Mouse (Mus musculus): ENCODE results near the gene Clec18a. TPM values are rescaled to one million over a fixed set of nuclear protein-coding genes. Genes with fewer than 3 reads are reported as not detected.
A peak's percentile ranks its signal among the peaks of the same experiment; 100 is the strongest.
"Not testable (repeated sequence)": the region's sequence is repeated elsewhere in the genome, so short reads cannot be mapped to it uniquely, and the experiment has no call there.

Gene Clec18a
- polyA plus RNA-seq (2014; fragmentation: Nextera tagmentation; extraction: Ambion mirVana): 0.09 and 0.34 TPM in 2 replicates

- H3K36me3 ChIP-seq (ENCODE audit: control insufficient read depth, insufficient read depth, low read length); H3K4me3 ChIP-seq (replicated peaks; ENCODE audit: low read depth, low read length); H3K27me3 ChIP-seq (ENCODE audit: control insufficient read depth, insufficient read depth, low read length); DNase-seq; ATAC-seq (ENCODE audit: low FRiP score, low TSS enrichment); H3K4me1 ChIP-seq (ENCODE audit: control insufficient read depth, insufficient read depth, low read length); H3K27ac ChIP-seq (replicated peaks; ENCODE audit: low read depth, low read length); H3K4me2 ChIP-seq (ENCODE audit: low read length); H3K9ac ChIP-seq (replicated peaks; ENCODE audit: low read length); H3K9me3 ChIP-seq (ENCODE audit: control insufficient read depth, low read length): not testable (repeated sequence)
- WGBS: 92% methylated on average over 5 of the region's 6 CpGs
Observed at GRCm38 (mm10) chr8:111092326-111092725, at the start of gene Clec18a. TSS of gene Clec18a (minus strand) at chr8:111092426.

DNA sequence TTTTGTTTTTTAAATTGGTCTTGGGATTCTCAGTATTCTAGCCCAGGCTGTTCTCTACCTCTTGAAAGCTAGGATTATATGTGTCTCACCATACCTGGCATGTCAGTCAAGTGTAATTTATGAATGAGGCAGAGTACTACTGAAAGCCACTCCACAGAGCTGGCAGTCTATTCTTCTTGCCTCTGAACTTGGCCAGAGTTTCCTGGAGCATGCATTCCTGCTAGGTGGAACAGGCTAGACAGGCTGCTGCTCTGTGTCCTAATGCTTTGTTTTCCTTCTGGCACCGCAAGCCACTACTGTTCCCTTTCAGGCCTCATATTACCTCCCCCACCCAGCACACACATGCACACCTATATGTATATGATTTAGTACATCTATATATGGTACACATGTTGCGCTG, 38.5 kb upstream of the Clec18a start:
- Histone ChIP-seq H3K36me3 (ENCODE audit: control insufficient read depth, insufficient read depth, low read length) (peaks cover 87% of the 10 kb centered on the region), H3K27ac (replicated peaks; ENCODE audit: low read depth, low read length) (no peak overlapping the region), H3K4me3 (replicated peaks; ENCODE audit: low read depth, low read length) (no peak overlapping the region), H3K27me3 (ENCODE audit: control insufficient read depth, insufficient read depth, low read length) (no peaks in the 10 kb centered on the region), H3K4me1 (ENCODE audit: control insufficient read depth, insufficient read depth, low read length) (no peaks in the 10 kb centered on the region), H3K4me2 (ENCODE audit: low read length) (no peak overlapping the region), H3K9me3 (ENCODE audit: control insufficient read depth, low read length) (no peaks in the 10 kb centered on the region), H3K9ac (replicated peaks; ENCODE audit: low read length) (no peak overlapping the region)
- 95% methylated on average over 2 of the region's 2 CpGs for WGBS
- DNase-seq (no peak), ATAC-seq (ENCODE audit: low FRiP score, low TSS enrichment) (no peak)

DNA sequence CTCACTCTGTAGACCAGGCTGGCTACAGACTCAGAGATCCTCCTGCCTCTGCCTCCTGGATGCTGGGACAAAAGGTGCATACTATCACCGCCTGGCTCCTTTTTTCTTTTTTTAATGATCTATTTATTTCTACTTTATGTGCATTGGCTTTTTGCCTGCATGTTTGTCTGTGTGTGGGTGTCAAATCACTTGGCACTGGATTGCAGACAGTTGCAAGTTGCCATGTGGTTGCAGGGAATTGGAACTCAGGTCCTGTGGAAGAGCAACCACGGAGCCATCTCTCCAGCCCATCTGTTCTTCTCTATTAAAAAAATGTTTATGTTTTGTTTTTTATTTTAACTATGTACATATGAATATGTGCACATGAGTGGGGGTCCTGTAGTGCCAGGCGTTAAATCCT, 27.3 kb upstream of the Clec18a start:
- Histone ChIP-seq H3K36me3 (ENCODE audit: control insufficient read depth, insufficient read depth, low read length) (peaks cover 72% of the 10 kb centered on the region), H3K4me2 (ENCODE audit: low read length) (no peak overlapping the region), H3K27ac (replicated peaks; ENCODE audit: low read depth, low read length) (no peak overlapping the region), H3K4me3 (replicated peaks; ENCODE audit: low read depth, low read length) (no peak overlapping the region), H3K9ac (replicated peaks; ENCODE audit: low read length) (no peak overlapping the region), H3K9me3 (ENCODE audit: control insufficient read depth, low read length) (no peaks in the 10 kb centered on the region), H3K4me1 (ENCODE audit: control insufficient read depth, insufficient read depth, low read length) (no peaks in the 10 kb centered on the region), H3K27me3 (ENCODE audit: control insufficient read depth, insufficient read depth, low read length) (no peaks in the 10 kb centered on the region)
- ATAC-seq (ENCODE audit: low FRiP score, low TSS enrichment): no peak
- 97% methylated on average over 3 of the region's 3 CpGs for WGBS
- no peak for DNase-seq

GRCm38 (mm10) chr8:111114891-111115290, 22.7 kb upstream of the Clec18a start:
- DNase-seq: no peak
- Histone ChIP-seq H3K4me3 (replicated peaks; ENCODE audit: low read depth, low read length) (no peak overlapping the region), H3K27me3 (ENCODE audit: control insufficient read depth, insufficient read depth, low read length) (no peaks in the 10 kb centered on the region), H3K36me3 (ENCODE audit: control insufficient read depth, insufficient read depth, low read length) (peaks cover 64% of the 10 kb centered on the region), H3K9me3 (ENCODE audit: control insufficient read depth, low read length) (no peaks in the 10 kb centered on the region), H3K27ac (replicated peaks; ENCODE audit: low read depth, low read length) (no peak overlapping the region), H3K9ac (replicated peaks; ENCODE audit: low read length) (no peak overlapping the region), H3K4me2 (ENCODE audit: low read length) (no peak overlapping the region), H3K4me1 (ENCODE audit: control insufficient read depth, insufficient read depth, low read length) (no peaks in the 10 kb centered on the region)
- whole genome bisulfite sequencing: 98% methylated on average over 5 of the region's 5 CpGs
- ATAC-seq (ENCODE audit: low FRiP score, low TSS enrichment): no peak

- not testable (repeated sequence) for ATAC-seq (ENCODE audit: low FRiP score, low TSS enrichment)
Observed at GRCm38 (mm10) chr8:111094719-111095302, 2.6 kb upstream of the Clec18a start.

GRCm38 (mm10) chr8:111093865-111094718, 1.9 kb upstream of the Clec18a start, which contains the start of gene Pdpr:
TSS of gene Pdpr (plus strand) at chr8:111094630.
- Histone ChIP-seq H3K36me3 (ENCODE audit: control insufficient read depth, insufficient read depth, low read length) (no peaks in the 10 kb centered on the region), H3K9ac (replicated peaks; ENCODE audit: low read length) (peak within 1 kb of the TSS; percentile 64), H3K9me3 (ENCODE audit: control insufficient read depth, low read length) (no peaks in the 10 kb centered on the region), H3K4me2 (ENCODE audit: low read length) (peak within 1 kb of the TSS; percentile 72), H3K27me3 (ENCODE audit: control insufficient read depth, insufficient read depth, low read length) (no peaks in the 10 kb centered on the region), H3K4me3 (replicated peaks; ENCODE audit: low read depth, low read length) (peak within 1 kb of the TSS; percentile 56), H3K27ac (replicated peaks; ENCODE audit: low read depth, low read length) (peak within 1 kb of the TSS; percentile 77), H3K4me1 (ENCODE audit: control insufficient read depth, insufficient read depth, low read length) (peaks cover 7% of the 10 kb centered on the region; the same call in 1 of the 2 replicates)
- peak; percentile 94 for DNase-seq
- peak; percentile 94 for ATAC-seq (ENCODE audit: low FRiP score, low TSS enrichment)
- WGBS: 5% methylated on average over 67 of the region's 72 CpGs

More at GRCm38 (mm10) chr8:111094719-111095302, 2.6 kb upstream of the Clec18a start:
- DNase-seq: peak; percentile 27
- not testable (repeated sequence) for H3K27me3 ChIP-seq (ENCODE audit: control insufficient read depth, insufficient read depth, low read length); H3K4me1 ChIP-seq (ENCODE audit: control insufficient read depth, insufficient read depth, low read length); H3K36me3 ChIP-seq (ENCODE audit: control insufficient read depth, insufficient read depth, low read length); H3K9me3 ChIP-seq (ENCODE audit: control insufficient read depth, low read length); H3K27ac ChIP-seq (replicated peaks; ENCODE audit: low read depth, low read length)
- Histone ChIP-seq H3K9ac (replicated peaks; ENCODE audit: low read length) (peak overlapping the region; percentile 64), H3K4me2 (ENCODE audit: low read length) (peak overlapping the region; percentile 72), H3K4me3 (replicated peaks; ENCODE audit: low read depth, low read length) (peak overlapping the region; percentile 56)
- under 1% methylated on average over 54 of the region's 69 CpGs for WGBS

- H3K36me3 ChIP-seq (ENCODE audit: control insufficient read depth, insufficient read depth, low read length): no peaks in the 10 kb centered on the region
- H3K4me2 ChIP-seq (ENCODE audit: low read length): no peak overlapping the region
- H3K27ac ChIP-seq (replicated peaks; ENCODE audit: low read depth, low read length): no peak overlapping the region
- ATAC-seq (ENCODE audit: low FRiP score, low TSS enrichment) (no peak), DNase-seq (no peak)
- H3K9ac ChIP-seq (replicated peaks; ENCODE audit: low read length): no peak overlapping the region
- H3K9me3 ChIP-seq (ENCODE audit: control insufficient read depth, low read length): no peaks in the 10 kb centered on the region
- H3K4me1 ChIP-seq (ENCODE audit: control insufficient read depth, insufficient read depth, low read length): peaks cover 7% of the 10 kb centered on the region; the same call in 1 of the 2 replicates
- 80% methylated on average over 7 of the region's 7 CpGs for WGBS
- no peak overlapping the region for H3K4me3 ChIP-seq (replicated peaks; ENCODE audit: low read depth, low read length)
- no peaks in the 10 kb centered on the region for H3K27me3 ChIP-seq (ENCODE audit: control insufficient read depth, insufficient read depth, low read length)
Observed at GRCm38 (mm10) chr8:111091706-111092105, 520 bp downstream of the Clec18a start.

DNA sequence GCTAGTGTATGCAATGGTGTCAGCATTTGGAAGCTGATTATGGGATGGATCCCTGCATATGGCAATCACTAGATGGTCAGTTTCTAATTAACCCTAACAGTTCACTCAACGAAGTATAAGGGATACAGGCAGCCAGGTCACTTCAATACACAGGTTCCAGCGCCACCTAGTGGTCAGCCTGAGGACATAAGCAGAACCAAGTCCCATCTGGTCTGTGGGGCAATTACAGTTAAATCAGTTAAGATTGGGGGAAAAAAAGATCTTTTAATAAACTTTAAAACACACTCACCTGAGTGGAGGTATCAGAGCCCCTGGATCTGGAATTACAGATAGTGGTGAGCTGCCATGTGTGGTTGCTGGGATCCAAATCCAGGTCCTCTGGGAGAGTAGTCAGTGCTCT, 2.1 kb downstream of the Clec18a start:
- H3K9ac ChIP-seq (replicated peaks; ENCODE audit: low read length): no peak overlapping the region

More for the DNA sequence above, 2.1 kb downstream of the Clec18a start:
- Histone ChIP-seq H3K27me3 (ENCODE audit: control insufficient read depth, insufficient read depth, low read length) (no peaks in the 10 kb centered on the region), H3K36me3 (ENCODE audit: control insufficient read depth, insufficient read depth, low read length) (no peaks in the 10 kb centered on the region), H3K4me3 (replicated peaks; ENCODE audit: low read depth, low read length) (no peak overlapping the region), H3K9me3 (ENCODE audit: control insufficient read depth, low read length) (no peaks in the 10 kb centered on the region), H3K27ac (replicated peaks; ENCODE audit: low read depth, low read length) (no peak overlapping the region), H3K4me1 (ENCODE audit: control insufficient read depth, insufficient read depth, low read length) (no peaks in the 10 kb centered on the region), H3K4me2 (ENCODE audit: low read length) (no peak overlapping the region)
- 0% methylated on average over 2 of the region's 2 CpGs for WGBS
- ATAC-seq (ENCODE audit: low FRiP score, low TSS enrichment) (no peak), DNase-seq (peak; percentile 91)

Measured in midbrain, embryonic 14.5 days (tissue).